Mouse (Mus musculus): Measurements from ENCODE around the gene Slc25a40. TPM values are rescaled to one million over a fixed set of nuclear protein-coding genes. Genes with fewer than 3 reads are reported as not detected.

Gene Slc25a40
- 12.3 and 14.4 TPM in 2 replicates for polyA plus RNA-seq (2014; fragmentation: Nextera tagmentation; extraction: Ambion mirVana)

DNA sequence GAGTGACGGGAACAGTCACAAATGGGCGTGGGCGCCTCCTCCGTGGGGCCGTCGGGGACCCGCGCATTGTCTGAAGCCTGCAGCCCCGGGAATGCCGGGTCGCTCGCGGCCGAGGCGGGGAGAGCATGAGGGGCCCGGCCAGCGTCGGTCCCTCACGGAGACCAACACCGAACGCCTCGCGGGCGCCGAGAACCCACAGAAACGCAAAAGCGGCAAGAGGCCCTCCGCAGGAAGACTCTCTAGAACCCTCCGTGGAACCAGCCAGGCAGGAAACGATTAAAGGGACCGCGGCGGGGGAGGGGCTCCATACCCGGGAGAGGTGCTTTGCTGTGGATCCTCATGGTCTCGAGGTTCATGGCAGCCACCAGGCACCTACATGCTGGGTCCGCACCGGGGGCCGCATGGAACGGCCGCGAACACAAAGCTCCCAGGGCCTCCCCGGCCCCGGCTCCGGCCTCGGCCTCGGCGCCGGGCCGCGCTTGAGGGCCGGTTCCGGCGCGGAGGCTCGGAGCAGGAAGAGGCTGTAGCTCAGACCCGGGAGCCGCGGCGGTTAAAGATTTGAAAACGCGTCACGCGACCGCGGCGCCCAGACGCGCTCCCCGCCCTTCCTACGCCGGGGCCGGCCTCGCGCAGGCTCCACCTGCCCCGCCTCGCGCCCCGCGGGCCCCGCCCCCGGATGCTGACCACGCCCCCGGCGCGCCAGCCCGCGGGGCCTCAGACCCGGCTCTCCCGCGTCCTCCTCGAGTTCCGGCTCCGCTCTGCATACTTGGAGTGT, at the start of gene Slc25a40, which contains the start of gene Dbf4:
Gene Slc25a40, plus strand, starts transcription at position 694 of the 775 bp plus-strand sequence.
Gene Dbf4, minus strand, starts transcription at position 560 of the 775 bp plus-strand sequence.
- TF ChIP-seq CTCF (IDR thresholded peaks at IDR 0.05; ENCODE audit: low read depth), result no peak
- Histone ChIP-seq H3K27me3 (ENCODE audit: insufficient read depth, low read length) (no peaks in the 10 kb centered on the region), H3K4me2 (peak within 1 kb of the TSS; percentile 64), H3K4me1 (ENCODE audit: insufficient read depth) (no peaks in the 10 kb centered on the region), H3K9ac (peak within 1 kb of the TSS; percentile 74), H3K9me3 (ENCODE audit: low read depth, low read length) (no peaks in the 10 kb centered on the region), H3K36me3 (ENCODE audit: insufficient read depth) (peaks cover 27% of the 10 kb centered on the region), H3K27ac (ENCODE audit: low read depth) (peak within 1 kb of the TSS; percentile 88), H3K4me3 (ENCODE audit: low read depth, low read length) (peak within 1 kb of the TSS; percentile 80)
- peak; percentile 96 for DNase-seq
- peak; percentile 97 for ATAC-seq (ENCODE audit: insufficient read depth)
- under 1% methylated on average over 79 of the region's 93 CpGs for WGBS

DNA sequence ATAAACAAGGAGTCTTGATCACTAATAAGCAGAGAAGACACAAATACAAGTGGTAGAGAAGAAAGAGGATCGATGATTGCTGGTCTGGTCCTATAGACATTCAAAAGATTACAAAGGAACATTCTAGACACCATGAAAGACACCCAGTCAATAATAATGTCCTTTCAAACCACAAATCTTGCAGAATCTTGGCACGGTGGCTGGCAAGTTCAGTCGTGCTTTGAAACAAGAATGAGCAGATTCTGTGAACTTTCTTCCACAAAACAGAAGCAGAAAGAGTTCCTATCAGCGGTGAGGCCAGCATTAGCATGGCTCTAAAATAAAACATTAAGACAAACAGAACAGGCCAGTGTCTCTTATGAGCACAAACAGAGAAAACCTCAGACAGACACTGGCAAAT, 49.2 kb upstream of the Slc25a40 start:
- no peak overlapping the region for H3K27ac ChIP-seq (ENCODE audit: low read depth)
- no peaks in the 10 kb centered on the region for H3K4me1 ChIP-seq (ENCODE audit: insufficient read depth)
- no peak overlapping the region for H3K9ac ChIP-seq
- no peak overlapping the region for H3K4me2 ChIP-seq
- no peak for ATAC-seq (ENCODE audit: insufficient read depth)
- WGBS, result 72% methylated on average over 4 of the region's 4 CpGs
- no peak for DNase-seq
- no peaks in the 10 kb centered on the region for H3K9me3 ChIP-seq (ENCODE audit: low read depth, low read length)
- TF ChIP-seq CTCF (IDR thresholded peaks at IDR 0.05; ENCODE audit: low read depth), result no peak
- H3K4me3 ChIP-seq (ENCODE audit: low read depth, low read length), result no peak overlapping the region
- no peaks in the 10 kb centered on the region for H3K36me3 ChIP-seq (ENCODE audit: insufficient read depth)
- peaks cover 3% of the 10 kb centered on the region; the same call in 1 of the 2 replicates for H3K27me3 ChIP-seq (ENCODE audit: insufficient read depth, low read length)

DNA sequence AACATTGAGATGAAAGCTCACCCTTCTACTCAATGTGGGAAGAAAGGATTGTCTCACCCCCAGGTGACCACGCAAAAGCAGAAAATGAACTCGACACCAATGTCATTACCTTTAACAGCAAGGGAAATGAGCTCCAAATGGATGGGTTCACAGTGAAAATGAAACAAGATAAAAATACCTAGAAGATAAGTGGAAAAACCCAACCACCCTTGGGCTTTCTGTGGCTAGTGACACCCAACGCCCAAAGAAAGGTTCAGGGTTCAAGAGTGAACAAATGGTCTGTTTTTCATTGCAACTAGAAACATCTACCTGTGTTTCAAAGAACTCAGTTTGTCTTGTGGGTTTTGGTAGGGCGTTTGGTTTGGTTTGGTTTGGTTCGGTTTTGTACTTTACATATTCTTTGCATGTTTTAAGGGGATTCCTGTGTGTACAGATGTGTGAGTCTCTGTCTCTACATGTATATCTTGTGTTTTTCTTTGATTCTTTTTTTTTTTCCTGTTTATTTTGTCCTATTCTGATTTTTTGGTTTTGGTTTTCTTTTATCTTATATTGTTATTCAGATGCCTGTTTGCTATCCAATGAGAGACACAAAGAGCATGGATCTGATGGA, 48.2 kb upstream of the Slc25a40 start:
- H3K4me2 ChIP-seq, result no peak overlapping the region
- H3K27ac ChIP-seq (ENCODE audit: low read depth), result no peak overlapping the region
- no peak overlapping the region for H3K4me3 ChIP-seq (ENCODE audit: low read depth, low read length)
- no peak for DNase-seq
- no peaks in the 10 kb centered on the region for H3K9me3 ChIP-seq (ENCODE audit: low read depth, low read length)
- no peaks in the 10 kb centered on the region for H3K4me1 ChIP-seq (ENCODE audit: insufficient read depth)
- no peak for TF ChIP-seq CTCF (IDR thresholded peaks at IDR 0.05; ENCODE audit: low read depth)
- WGBS, result 75% methylated on average over 5 of the region's 5 CpGs
- no peak overlapping the region for H3K9ac ChIP-seq
- no peak for ATAC-seq (ENCODE audit: insufficient read depth)
- H3K36me3 ChIP-seq (ENCODE audit: insufficient read depth), result no peaks in the 10 kb centered on the region
- no peaks in the 10 kb centered on the region for H3K27me3 ChIP-seq (ENCODE audit: insufficient read depth, low read length)

DNA sequence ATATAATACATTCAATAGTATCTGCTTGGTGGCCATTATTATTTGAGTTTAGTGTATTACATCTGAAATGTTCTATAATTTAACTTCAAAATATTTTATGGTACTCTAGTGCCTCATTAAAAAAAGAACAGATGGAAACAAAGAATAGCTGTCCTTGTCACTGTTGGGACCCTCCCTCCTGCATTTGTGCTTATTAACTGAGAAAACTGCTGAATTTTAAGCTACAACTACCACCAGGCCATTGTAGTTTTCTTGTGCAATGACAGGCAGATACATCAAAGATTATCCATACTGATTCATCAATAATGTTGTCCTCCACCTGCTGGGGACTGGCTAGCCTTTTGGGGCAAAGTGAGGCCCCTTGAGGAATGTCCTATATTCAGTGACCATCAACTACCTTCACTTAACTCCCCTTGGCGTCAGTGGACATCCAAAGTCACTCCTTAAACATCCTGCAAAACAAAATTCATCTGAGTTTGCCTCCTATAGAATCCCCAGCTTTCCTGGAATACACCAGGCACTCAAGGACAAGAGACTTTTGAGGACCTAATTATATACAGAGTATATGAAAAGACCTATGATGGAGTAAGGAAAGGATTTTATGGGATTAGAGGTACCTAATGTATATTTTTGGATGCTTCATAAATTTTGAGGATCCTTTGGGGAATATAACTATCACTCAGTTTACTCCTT, 28.6 kb upstream of the Slc25a40 start:
- H3K4me3 ChIP-seq (ENCODE audit: low read depth, low read length), result no peak overlapping the region
- no peak overlapping the region for H3K4me2 ChIP-seq
- WGBS, result 71% methylated on average over 1 of the region's 1 CpGs
- H3K36me3 ChIP-seq (ENCODE audit: insufficient read depth), result peaks cover 24% of the 10 kb centered on the region
- no peak for ATAC-seq (ENCODE audit: insufficient read depth)
- no peaks in the 10 kb centered on the region for H3K4me1 ChIP-seq (ENCODE audit: insufficient read depth)
- H3K27ac ChIP-seq (ENCODE audit: low read depth), result no peak overlapping the region
- H3K9ac ChIP-seq, result no peak overlapping the region
- no peaks in the 10 kb centered on the region for H3K9me3 ChIP-seq (ENCODE audit: low read depth, low read length)
- no peaks in the 10 kb centered on the region for H3K27me3 ChIP-seq (ENCODE audit: insufficient read depth, low read length)
- DNase-seq, result no peak
- no peak for TF ChIP-seq CTCF (IDR thresholded peaks at IDR 0.05; ENCODE audit: low read depth)

DNA sequence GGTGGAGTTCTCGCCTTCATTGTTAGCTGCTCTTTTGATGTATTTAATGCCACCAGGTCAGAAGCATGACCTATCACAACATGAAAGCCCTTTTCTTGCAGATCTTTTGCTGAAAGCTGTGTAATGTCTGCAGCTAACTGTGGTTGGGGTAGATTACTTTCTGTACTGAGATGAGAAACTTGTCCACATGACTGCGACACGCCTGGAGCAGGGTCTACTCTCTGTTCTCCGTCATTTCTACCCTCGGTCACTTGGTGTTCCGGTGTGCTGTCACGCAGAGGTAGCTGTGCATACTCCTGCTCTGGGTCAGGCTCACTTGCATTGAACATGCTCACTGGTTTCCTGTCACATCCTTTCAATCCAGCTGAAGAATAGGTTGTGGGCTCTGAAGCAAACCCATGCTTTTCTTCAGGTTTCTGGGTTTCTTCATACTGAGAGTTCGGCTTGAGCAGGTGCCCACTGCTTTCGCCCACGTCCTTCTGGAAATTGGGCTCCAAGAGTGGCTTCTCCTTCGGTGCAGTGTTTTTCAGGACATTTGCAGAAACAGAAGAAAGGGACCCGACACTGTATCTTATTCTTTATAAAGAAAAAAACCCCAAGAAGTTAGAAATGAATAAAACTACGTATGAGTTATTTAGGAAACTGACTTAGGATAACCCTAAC, 24.9 kb upstream of the Slc25a40 start:
- TF ChIP-seq CTCF (IDR thresholded peaks at IDR 0.05; ENCODE audit: low read depth), result no peak
- H3K4me3 ChIP-seq (ENCODE audit: low read depth, low read length), result no peak overlapping the region
- H3K4me1 ChIP-seq (ENCODE audit: insufficient read depth), result no peaks in the 10 kb centered on the region
- no peaks in the 10 kb centered on the region for H3K27me3 ChIP-seq (ENCODE audit: insufficient read depth, low read length)
- no peaks in the 10 kb centered on the region for H3K9me3 ChIP-seq (ENCODE audit: low read depth, low read length)
- H3K36me3 ChIP-seq (ENCODE audit: insufficient read depth), result peaks cover 51% of the 10 kb centered on the region
- DNase-seq (no peak), ATAC-seq (ENCODE audit: insufficient read depth) (no peak)
- no peak overlapping the region for H3K9ac ChIP-seq
- H3K4me2 ChIP-seq, result no peak overlapping the region
- 93% methylated on average over 13 of the region's 13 CpGs for WGBS
- H3K27ac ChIP-seq (ENCODE audit: low read depth), result no peak overlapping the region

DNA sequence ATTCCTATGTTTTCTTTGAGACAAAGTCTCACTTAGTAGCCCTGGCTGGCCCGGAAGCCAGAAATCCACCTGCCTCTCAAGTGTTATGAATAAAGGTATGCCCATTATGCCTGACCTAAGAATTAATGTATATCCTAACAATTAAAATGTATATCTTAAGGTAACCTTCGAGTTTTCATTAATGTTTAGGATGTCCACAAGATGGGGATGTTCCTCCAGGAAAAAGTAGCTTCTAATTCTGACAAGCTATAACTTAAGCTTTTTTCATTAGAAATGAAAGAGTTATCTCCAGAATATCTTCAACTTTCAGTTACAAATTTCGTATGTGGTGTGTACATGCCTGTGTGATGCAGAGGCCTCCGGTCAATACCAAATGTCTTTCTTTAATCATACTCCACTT, 13.9 kb upstream of the Slc25a40 start:
- Histone ChIP-seq H3K4me1 (ENCODE audit: insufficient read depth) (no peaks in the 10 kb centered on the region), H3K9ac (no peak overlapping the region), H3K9me3 (ENCODE audit: low read depth, low read length) (no peaks in the 10 kb centered on the region), H3K36me3 (ENCODE audit: insufficient read depth) (peaks cover 71% of the 10 kb centered on the region), H3K4me3 (ENCODE audit: low read depth, low read length) (no peak overlapping the region), H3K27me3 (ENCODE audit: insufficient read depth, low read length) (no peaks in the 10 kb centered on the region), H3K27ac (ENCODE audit: low read depth) (no peak overlapping the region), H3K4me2 (no peak overlapping the region)
- DNase-seq (no peak), ATAC-seq (ENCODE audit: insufficient read depth) (no peak)
- 88% methylated on average over 4 of the region's 4 CpGs for WGBS
- TF ChIP-seq CTCF (IDR thresholded peaks at IDR 0.05; ENCODE audit: low read depth), result no peak
